Mouse (Mus musculus) heart, adult 11 months (tissue): ENCODE data around the gene Srl.
"Not testable (repeated sequence)": the region's sequence is repeated elsewhere in the genome, so short reads cannot be mapped to it uniquely, and the experiment has no call there.

Experiments
- DNase-seq: peaks from one replicate; pipeline ENCODE4 v3.0.0; 2022

Srl gene

GRCm38 (mm10) chr16:4541501-4542198 is at the start of gene Srl:
Gene Srl, minus strand, starts transcription at chr16:4541816.
- DNase-seq: peak; percentile 100

- no peak for DNase-seq
Observed at GRCm38 (mm10) chr16:4590236-4590635, 48.6 kb upstream of the Srl start.

GRCm38 (mm10) chr16:4587516-4588210 is 46.0 kb upstream of the Srl start:
- peak; percentile 95 for DNase-seq

GRCm38 (mm10) chr16:4586531-4587123 is 45.0 kb upstream of the Srl start:
- peak; percentile 100 for DNase-seq

GRCm38 (mm10) chr16:4585642-4586530 is 44.3 kb upstream of the Srl start:
- DNase-seq: no peak

- DNase-seq: no peak
Observed at GRCm38 (mm10) chr16:4584438-4584837, 42.8 kb upstream of the Srl start.

GRCm38 (mm10) chr16:4583807-4584206 is 42.2 kb upstream of the Srl start:
- no peak for DNase-seq

- DNase-seq: not testable (repeated sequence)
Observed at GRCm38 (mm10) chr16:4581179-4581578, 39.6 kb upstream of the Srl start.

- no peak for DNase-seq
Observed at GRCm38 (mm10) chr16:4578630-4579029, 37.0 kb upstream of the Srl start.

GRCm38 (mm10) chr16:4576873-4577272 is 35.3 kb upstream of the Srl start:
- DNase-seq: no peak

GRCm38 (mm10) chr16:4576038-4576437 is 34.4 kb upstream of the Srl start:
- DNase-seq: no peak

- no peak for DNase-seq
Observed at GRCm38 (mm10) chr16:4570737-4571136, 29.1 kb upstream of the Srl start.

GRCm38 (mm10) chr16:4567912-4568311 is 26.3 kb upstream of the Srl start:
- DNase-seq: peak; percentile 97

- DNase-seq: peak; percentile 99
Observed at GRCm38 (mm10) chr16:4560145-4560952, 18.7 kb upstream of the Srl start.

GRCm38 (mm10) chr16:4559715-4560144 is 18.1 kb upstream of the Srl start, which contains the start of gene Tfap4:
Gene Tfap4, minus strand, starts transcription at chr16:4559854.
- DNase-seq: peak; percentile 99

GRCm38 (mm10) chr16:4558980-4559631 is 17.5 kb upstream of the Srl start:
- peak; percentile 98 for DNase-seq

GRCm38 (mm10) chr16:4558384-4558979 is 16.9 kb upstream of the Srl start:
- DNase-seq: peak; percentile 99

- peak; percentile 98 for DNase-seq
Observed at GRCm38 (mm10) chr16:4557949-4558348, 16.3 kb upstream of the Srl start.

- peak; percentile 84 for DNase-seq
Observed at GRCm38 (mm10) chr16:4557085-4557484, 15.5 kb upstream of the Srl start.

- no peak for DNase-seq
Observed at GRCm38 (mm10) chr16:4555555-4555954, 13.9 kb upstream of the Srl start.
